Mouse (Mus musculus) liver, adult 2 months (tissue): Measurements from ENCODE around the gene Prkcz. TPM values are rescaled to one million over a fixed set of nuclear protein-coding genes. Genes with fewer than 3 reads are reported as not detected.

Experiments
- DNase-seq: peaks from one replicate; pipeline ENCODE4 v3.0.0-alpha.2; 2011; ENCODE audit warnings: low read depth, low spot score; ENCODE audit errors: extremely low read depth
- H3K27ac ChIP-seq: fragments of 200-500 bp; replicated peaks from 2 replicates; pipeline ENCODE4 v1.5.1; 2012; ENCODE audit warnings: low read depth, mild to moderate bottlenecking, control low read depth, inconsistent platforms, low read length; ENCODE audit not compliant: insufficient read depth
- H3K27me3 ChIP-seq: fragments of 200-500 bp; 2 replicates; pipeline ENCODE4 v1.6.1; 2012; ENCODE audit warnings: mild to moderate bottlenecking, moderate library complexity, low read length, inconsistent platforms; ENCODE audit not compliant: control insufficient read depth, insufficient read depth
- H3K36me3 ChIP-seq: fragments of 200-500 bp; 2 replicates; pipeline ENCODE4 v1.6.1; 2012; ENCODE audit warnings: low read length, inconsistent platforms; ENCODE audit not compliant: control insufficient read depth, insufficient read depth
- H3K4me1 ChIP-seq: fragments of 200-500 bp; 2 replicates; pipeline ENCODE4 v1.6.1; 2011; ENCODE audit warnings: low read length; ENCODE audit not compliant: control insufficient read depth, insufficient read depth
- H3K4me3 ChIP-seq: fragments of 200-500 bp; 2 replicates; pipeline ENCODE4 v1.5.1; 2011; ENCODE audit warnings: low read depth, mild to moderate bottlenecking, control low read depth, low read length, moderate library complexity; ENCODE audit not compliant: insufficient read depth
- H3K79me2 ChIP-seq: fragments of 200-500 bp; 2 replicates; pipeline ENCODE4 v1.6.1; 2012; ENCODE audit warnings: inconsistent platforms, mild to moderate bottlenecking, low read length, moderate library complexity; ENCODE audit not compliant: control insufficient read depth, insufficient read depth
- H3K9ac ChIP-seq: fragments of 200-500 bp; 2 replicates; pipeline ENCODE4 v1.6.1; 2012; ENCODE audit warnings: low read depth, mild to moderate bottlenecking, control low read depth, inconsistent platforms, low read length
- CTCF ChIP-seq: fragments of 200-500 bp; IDR thresholded peaks from 2 replicates; pipeline ENCODE4 v1.5.1; 2011; ENCODE audit warnings: low read depth, low read length, control low read depth
- POLR2A ChIP-seq: fragments of 200-500 bp; IDR thresholded peaks from 2 replicates; pipeline ENCODE4 v1.6.1; 2011; ENCODE audit warnings: low read length, control low read depth; ENCODE audit not compliant: insufficient read depth; ENCODE audit errors: extremely low read depth
- WGBS: fragments of 180-500 bp; shearing (Covaris S2); methylation state at CpG from one replicate; pipeline ENCODE4 v1.1.7; 2018; 5-methylcytosine and 5-hydroxymethylcytosine counted together
- polyA plus RNA-seq: library from polyadenylated mRNA; depleted of rRNA; stranded (reverse); fragments of >200 nt; gene quantifications from 2 replicates; pipeline ENCODE4 v1.2.3, GENCODE M21; 2012
- total RNA-seq: library from RNA; depleted of rRNA; stranded (reverse); fragments of >200 nt; gene quantifications from 2 replicates; pipeline ENCODE4 v1.2.3, GENCODE M21; 2014

The Prkcz gene
- total and polyA plus RNA-seq, 2 experiments = 11.4 to 18.3 TPM

- no peaks in the 10 kb centered on the region; the same call in 1 of the 2 replicates for H3K79me2 ChIP-seq
- peak; percentile 69 for DNase-seq
- H3K27me3 ChIP-seq = no peaks in the 10 kb centered on the region
- TF ChIP-seq CTCF (no peak), POLR2A (no peak)
- peaks cover 14% of the 10 kb centered on the region; the same call in 1 of the 2 replicates for H3K4me1 ChIP-seq
- H3K27ac ChIP-seq = peak overlapping the region; percentile 96
- 14% methylated on average over 5 of the region's 5 CpGs for WGBS
- H3K4me3 ChIP-seq = no peak overlapping the region
- H3K36me3 ChIP-seq = no peaks in the 10 kb centered on the region
- 0 out of 2 replicates have a peak overlapping the region, but pooled peaks have one; percentile 5 for H3K9ac ChIP-seq
These were observed 1.3 kb upstream of the Prkcz start for GRCm38 (mm10) chr4:155362443-155362842.

- no peak for TF ChIP-seq CTCF
- no peak for TF ChIP-seq POLR2A
- H3K27ac ChIP-seq = peak overlapping the region; percentile 81
- H3K36me3 ChIP-seq = no peaks in the 10 kb centered on the region
- peaks cover 17% of the 10 kb centered on the region; the same call in 1 of the 2 replicates for H3K4me1 ChIP-seq
- peaks cover 3% of the 10 kb centered on the region; the same call in 1 of the 2 replicates for H3K79me2 ChIP-seq
- H3K4me3 ChIP-seq = peak overlapping the region; percentile 75
- 1% methylated on average over 42 of the region's 42 CpGs for WGBS
- no peaks in the 10 kb centered on the region for H3K27me3 ChIP-seq
- H3K9ac ChIP-seq = peak overlapping the region; percentile 87
- peak; percentile 26 for DNase-seq
These were observed 305 bp downstream of the Prkcz start for GRCm38 (mm10) chr4:155360856-155361255.

GRCm38 (mm10) chr4:155359560-155360464 lies 1.3 kb downstream of the Prkcz start:
- peaks cover 3% of the 10 kb centered on the region; the same call in 1 of the 2 replicates for H3K79me2 ChIP-seq
- DNase-seq = peak; percentile 40
- no peak overlapping the region for H3K4me3 ChIP-seq
- H3K27ac ChIP-seq = no peak overlapping the region
- H3K27me3 ChIP-seq = no peaks in the 10 kb centered on the region
- H3K36me3 ChIP-seq = no peaks in the 10 kb centered on the region; the same call in 1 of the 2 replicates
- peak overlapping the region; percentile 32 for H3K9ac ChIP-seq
- peaks cover 17% of the 10 kb centered on the region; the same call in 1 of the 2 replicates for H3K4me1 ChIP-seq
- WGBS = 51% methylated on average over 12 of the region's 12 CpGs
- no peak for TF ChIP-seq CTCF
- no peak for TF ChIP-seq POLR2A

- Histone ChIP-seq H3K4me1 (peaks cover 15% of the 10 kb centered on the region; the same call in 1 of the 2 replicates), H3K79me2 (peaks cover 3% of the 10 kb centered on the region; the same call in 1 of the 2 replicates), H3K4me3 (no peak overlapping the region), H3K27me3 (no peaks in the 10 kb centered on the region), H3K36me3 (peaks cover 2% of the 10 kb centered on the region; the same call in 1 of the 2 replicates), H3K27ac (no peak overlapping the region), H3K9ac (no peak overlapping the region)
- DNase-seq = peak; percentile 23
- WGBS = 59% methylated on average over 2 of the region's 2 CpGs
- no peak for TF ChIP-seq POLR2A
- peak; percentile 48; the same call in 1 of the 2 replicates for TF ChIP-seq CTCF
These were observed 3.6 kb downstream of the Prkcz start for GRCm38 (mm10) chr4:155357601-155358000.

GRCm38 (mm10) chr4:155356354-155356753 lies 4.8 kb downstream of the Prkcz start:
- TF ChIP-seq POLR2A = no peak
- no peak for TF ChIP-seq CTCF
- H3K9ac ChIP-seq = no peak overlapping the region
- H3K4me3 ChIP-seq = no peak overlapping the region
- peaks cover 2% of the 10 kb centered on the region; the same call in 1 of the 2 replicates for H3K36me3 ChIP-seq
- H3K27ac ChIP-seq = no peak overlapping the region
- no peaks in the 10 kb centered on the region for H3K27me3 ChIP-seq
- peaks cover 3% of the 10 kb centered on the region; the same call in 1 of the 2 replicates for H3K79me2 ChIP-seq
- H3K4me1 ChIP-seq = peaks cover 8% of the 10 kb centered on the region; the same call in 1 of the 2 replicates
- WGBS = 60% methylated on average over 10 of the region's 10 CpGs
- DNase-seq = peak; percentile 24
